Mouse (Mus musculus): Measurements from ENCODE around the gene Cfap97.
"Not testable (repeated sequence)": the region's sequence is repeated elsewhere in the genome, so short reads cannot be mapped to it uniquely, and the experiment has no call there.

The Cfap97 gene

DNA sequence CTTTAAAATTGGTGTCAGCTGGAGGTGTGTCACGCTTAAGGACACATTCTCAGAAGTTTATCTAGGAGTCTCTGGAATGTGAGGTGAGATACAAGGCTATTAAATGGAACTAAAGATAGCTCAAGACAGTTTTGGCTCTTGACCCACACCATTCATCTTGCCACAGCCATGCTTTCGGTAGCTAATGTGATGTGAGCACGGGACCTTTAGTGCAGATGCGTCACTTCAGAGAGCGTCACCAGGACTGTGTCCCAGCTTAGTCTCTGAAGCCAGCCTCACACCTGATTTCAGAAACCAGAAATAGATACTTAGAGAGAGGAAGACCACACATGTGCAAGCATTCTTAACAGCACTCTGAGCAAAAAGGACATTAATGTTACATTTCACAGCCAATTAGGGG lies 75.1 kb downstream of the Cfap97 start:
- DNase-seq (ENCODE audit: low spot score): no peak

DNA sequence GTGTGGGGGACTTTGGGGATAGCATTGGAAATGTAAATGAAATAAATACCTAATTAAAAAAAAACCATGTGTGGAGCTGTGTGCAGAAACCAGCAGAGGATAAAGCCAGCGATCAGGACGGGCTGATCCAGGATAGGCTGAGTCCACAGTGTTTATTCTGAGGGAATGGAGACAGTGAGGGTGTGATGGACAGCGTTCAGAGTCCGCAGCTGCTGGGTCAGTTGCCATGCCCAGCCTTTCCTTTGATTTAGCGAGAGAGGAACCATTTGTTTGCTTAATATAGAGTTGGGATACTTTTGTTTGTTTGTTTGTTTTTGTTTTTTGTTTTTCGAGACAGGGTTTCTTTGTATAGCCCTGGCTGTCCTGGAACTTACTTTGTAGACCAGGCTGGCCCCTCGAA lies 80.4 kb downstream of the Cfap97 start:
- not testable (repeated sequence) for DNase-seq (ENCODE audit: low spot score)

DNA sequence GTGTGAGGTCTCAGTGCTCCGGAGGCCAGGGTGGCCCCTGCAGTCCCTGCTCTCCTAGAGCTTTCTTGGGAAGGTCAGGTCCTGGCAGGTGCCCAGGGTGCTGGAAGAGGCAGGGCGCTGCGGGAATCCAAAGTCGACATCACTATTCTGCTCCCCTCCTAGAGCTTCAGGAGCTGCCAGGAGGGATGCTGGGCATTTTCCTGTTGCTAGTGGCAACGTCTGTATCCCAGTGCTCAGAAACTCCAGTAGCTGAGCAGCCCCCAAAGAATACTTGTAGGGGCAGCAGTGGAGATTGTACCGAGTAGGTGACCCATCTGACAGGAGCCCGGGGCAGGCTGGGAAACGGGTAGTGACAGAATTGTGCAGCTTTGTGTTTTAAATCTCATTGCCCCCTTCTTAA lies 81.2 kb downstream of the Cfap97 start:
- no peak for DNase-seq (ENCODE audit: low spot score)

DNA sequence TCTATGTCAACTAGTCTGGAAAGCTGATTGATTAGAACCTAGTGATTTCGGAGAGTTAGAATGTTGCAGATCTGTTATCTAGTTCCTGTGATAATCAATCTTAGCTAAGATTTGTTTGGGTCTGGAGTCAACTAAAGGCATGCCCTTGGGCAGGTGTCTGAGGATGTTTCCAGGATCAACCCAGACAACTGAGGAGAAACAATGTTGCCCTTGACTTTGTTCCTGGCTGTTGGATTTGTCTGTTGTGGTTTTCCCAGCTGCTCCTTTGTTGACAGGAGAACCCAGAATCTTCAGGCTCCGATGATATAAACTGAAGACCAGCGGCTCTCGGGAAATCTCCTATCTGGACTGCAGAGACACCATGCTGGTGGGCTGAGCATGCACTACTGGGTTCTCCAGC lies 83.2 kb downstream of the Cfap97 start:
- no peak for DNase-seq (ENCODE audit: low spot score)

DNA sequence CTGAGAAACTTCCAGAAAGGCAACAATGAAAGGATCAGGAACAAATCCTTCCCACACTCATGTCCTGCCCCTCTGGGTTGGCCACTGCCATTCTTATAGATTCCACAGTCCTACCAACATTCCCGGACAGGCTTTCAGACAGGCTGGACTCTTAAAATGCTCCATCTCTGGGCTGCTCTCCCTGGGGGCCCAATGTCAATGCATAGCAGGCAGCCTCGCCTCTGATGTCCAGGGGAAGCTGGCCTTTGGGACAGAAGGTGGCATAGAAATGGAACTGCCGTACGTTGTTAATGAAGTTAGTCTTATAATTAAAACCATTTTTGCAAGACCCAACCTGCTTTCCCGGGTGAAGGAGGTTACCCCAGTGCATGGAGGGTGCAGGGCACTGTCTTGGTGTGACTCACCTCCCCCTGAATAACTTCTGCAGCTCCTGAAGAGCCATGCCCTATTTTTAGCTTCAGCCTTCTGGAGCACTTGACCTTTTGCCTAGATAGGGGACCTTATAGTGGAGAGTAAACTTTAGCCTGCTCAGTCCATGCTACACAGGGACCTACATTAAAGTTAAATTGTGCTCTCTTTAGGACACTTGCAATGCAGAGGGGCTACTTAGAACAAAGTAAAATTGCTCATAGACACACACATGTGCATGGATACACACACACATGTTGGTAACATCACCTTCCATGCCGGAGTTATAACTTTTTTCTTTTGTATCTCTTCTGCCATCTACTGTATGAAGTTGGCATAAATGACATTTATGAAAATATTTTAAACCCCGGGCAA lies 85.1 kb downstream of the Cfap97 start:
- no peak for DNase-seq (ENCODE audit: low spot score)

DNA sequence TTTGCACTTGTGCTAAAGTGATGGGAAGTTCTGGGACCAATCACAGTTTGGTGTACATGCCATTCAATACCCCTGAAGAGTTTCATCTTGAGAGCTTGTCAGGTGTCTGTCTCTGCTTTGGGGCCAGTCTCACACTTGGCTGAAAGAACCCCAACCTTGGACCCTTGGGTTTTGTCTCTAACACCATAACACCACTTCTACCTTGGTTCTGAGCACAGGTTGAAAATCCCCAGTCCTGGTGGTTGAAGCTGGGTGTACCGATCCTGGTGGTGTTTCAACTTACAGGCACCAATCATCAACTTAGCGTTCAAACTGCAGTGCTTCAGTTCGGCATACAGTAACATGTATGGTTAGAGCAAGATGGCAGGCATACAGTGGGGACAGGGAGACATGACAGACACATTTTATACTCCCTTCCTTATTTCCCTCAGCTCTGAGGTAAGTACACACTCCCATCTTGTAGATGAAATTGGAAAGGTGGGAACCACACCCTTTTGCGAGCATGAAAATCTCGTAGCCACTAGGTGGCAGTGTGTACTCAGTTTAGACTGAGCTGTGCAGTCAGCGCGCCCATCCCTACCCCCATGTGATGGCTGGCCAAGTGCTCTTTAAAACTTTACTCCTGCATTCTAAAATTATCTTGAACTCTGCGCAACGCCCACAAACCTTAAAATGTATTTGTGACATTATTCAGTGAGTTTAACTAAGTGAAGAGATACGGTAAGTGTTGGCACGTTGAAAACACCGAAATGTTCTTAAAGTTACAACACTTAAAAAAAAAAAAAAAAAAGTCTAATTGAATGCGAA lies 90.2 kb downstream of the Cfap97 start:
- DNase-seq (ENCODE audit: low spot score): peak; percentile 12

DNA sequence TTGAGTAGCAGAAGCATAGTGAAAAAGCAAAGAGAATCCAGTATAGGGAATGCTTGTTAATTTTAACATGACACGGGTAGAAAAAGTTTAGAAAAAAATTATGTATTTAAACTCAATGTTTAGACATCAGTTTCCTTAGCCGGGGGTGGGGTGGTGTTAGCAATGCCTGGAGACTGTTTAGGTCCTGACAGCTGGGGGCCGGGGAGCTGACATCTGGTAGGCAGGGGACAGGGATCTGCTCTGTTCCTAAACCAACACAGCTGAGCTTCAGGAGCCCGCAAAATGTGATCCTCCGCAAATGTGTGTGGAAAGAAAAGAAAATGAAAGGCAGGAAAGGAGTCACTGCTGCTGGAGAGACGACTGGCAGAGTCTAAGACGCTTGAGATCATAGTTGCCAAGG lies 91.4 kb downstream of the Cfap97 start:
- DNase-seq (ENCODE audit: low spot score): no peak

Data from ovary, adult 18-20 months (tissue).